Mouse (Mus musculus) ES-CJ7 (cell line): ENCODE data around the gene Olfr1451.
"Not testable (repeated sequence)": the region's sequence is repeated elsewhere in the genome, so short reads cannot be mapped to it uniquely, and the experiment has no call there.

Source experiments
- DNase-seq: peaks from one replicate; pipeline ENCODE4 v3.0.0; 2011; ENCODE audit warnings: low read depth, low spot score

The Olfr1451 gene

DNA sequence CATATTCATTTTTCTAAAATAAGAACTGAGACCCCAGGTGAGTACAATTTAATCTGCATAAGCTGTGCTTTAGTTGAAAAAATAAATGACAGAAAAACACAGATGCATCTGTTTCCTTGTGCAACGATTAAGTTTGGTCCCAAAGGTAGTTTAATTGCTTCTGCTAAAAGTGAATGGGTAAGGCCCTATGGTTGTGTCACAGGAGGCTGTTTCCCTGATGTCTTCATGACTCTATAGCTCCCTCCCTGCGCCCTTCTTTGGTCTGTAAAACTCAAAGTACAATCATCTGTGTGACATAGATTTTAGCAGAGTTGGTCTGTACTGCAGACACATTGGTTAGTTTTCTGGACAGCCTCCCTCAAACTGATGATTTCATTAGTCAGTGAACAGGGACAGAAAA, at the start of gene Olfr1451:
Gene Olfr1451, plus strand, starts transcription at position 301 of the 400 bp plus-strand sequence.
- no peak for DNase-seq

DNA sequence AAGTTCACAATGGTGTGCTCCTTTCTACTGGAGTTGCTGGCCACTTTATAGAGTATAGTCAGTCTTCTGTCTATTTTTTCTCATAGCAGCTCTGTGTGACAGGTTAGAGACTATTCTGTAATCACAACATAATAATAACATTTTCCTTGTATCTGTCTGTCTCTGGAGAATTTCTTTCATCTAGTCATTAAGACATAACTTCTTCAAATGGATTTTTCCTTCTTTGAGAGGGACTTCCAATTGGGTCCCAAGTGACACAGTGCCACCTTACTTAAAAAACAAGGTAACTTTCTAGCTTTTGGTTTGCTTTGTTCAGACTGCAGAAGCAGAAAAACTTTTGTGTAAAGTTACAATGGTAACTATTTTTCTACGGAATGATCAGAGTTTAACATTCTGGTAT, 44.9 kb upstream of the Olfr1451 start, which contains the start of gene Olfr1450:
Gene Olfr1450, plus strand, starts transcription at position 301 of the 400 bp plus-strand sequence.
- DNase-seq, result no peak

DNA sequence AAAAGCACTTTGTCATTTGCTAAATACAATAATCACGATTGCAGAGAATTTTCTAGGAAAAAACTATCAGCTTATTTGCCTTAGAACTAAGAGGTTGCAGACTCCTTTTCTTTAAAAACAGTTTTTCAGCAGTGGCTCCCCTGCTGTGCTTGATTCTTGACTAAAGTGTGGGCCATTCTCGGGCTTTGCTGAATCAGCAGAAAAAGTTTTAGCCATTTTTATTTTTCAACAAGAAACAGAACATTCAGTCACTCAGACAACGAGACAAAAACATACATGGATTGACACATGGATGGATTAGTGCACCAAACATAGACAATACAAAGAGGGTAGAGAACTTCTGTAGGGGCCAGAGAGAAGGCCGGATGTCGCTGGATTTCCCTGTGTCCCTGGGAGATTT, 24.7 kb upstream of the Olfr1451 start:
- not testable (repeated sequence) for DNase-seq

DNA sequence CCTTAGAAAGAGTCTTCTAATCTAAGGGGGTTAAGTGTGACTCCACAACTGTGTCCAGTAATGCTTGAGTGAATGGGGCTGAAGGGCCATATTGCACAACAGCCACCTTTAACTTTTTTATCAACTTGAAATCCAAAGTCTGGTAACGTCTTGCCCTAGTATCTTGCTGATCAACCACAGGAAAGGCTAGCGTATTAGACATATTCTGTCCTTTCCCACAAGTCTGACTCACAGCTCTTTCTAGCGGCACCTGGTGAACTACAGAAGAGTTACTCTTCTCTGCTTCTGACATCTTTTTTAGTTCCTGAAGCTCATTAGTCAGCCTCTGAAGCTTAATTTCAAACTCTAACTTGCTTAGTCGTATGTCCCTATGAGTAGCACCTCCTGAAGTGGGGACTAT, 2.5 kb upstream of the Olfr1451 start:
- not testable (repeated sequence) for DNase-seq

DNA sequence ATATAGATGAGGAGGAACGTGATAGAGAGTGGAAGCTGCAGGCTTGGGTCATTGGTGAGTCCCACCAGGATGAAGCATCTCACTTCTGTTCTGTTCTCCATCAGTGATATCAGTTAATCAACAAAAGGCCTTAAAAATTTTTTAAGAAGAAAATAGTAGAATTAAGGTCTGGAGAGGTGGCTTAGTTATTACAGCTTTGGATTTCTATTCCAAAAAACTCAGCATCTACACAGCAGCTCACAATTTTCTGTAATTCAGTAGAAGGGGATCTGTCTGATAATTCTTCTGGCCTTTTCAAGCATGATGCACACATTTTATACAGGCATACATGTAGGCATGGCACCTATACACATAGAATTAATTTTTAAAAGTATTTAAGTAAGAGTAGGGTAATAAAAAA, 33.4 kb downstream of the Olfr1451 start, which contains the start of gene Olfr1453:
Gene Olfr1453, minus strand, starts transcription at position 101 of the 400 bp plus-strand sequence.
- DNase-seq, result no peak
